Mouse (Mus musculus) kidney, postnatal 4 days (tissue): Measurements from ENCODE around the gene Btbd2.
A peak's percentile ranks its signal among the peaks of the same experiment; 100 is the strongest.

Source experiments
- DNase-seq, 2 experiments: peaks; one replicate each; pipeline ENCODE4 v3.0.0; 2021; ENCODE audit warnings: mixed read lengths in 2 of 2

Btbd2 gene

DNA sequence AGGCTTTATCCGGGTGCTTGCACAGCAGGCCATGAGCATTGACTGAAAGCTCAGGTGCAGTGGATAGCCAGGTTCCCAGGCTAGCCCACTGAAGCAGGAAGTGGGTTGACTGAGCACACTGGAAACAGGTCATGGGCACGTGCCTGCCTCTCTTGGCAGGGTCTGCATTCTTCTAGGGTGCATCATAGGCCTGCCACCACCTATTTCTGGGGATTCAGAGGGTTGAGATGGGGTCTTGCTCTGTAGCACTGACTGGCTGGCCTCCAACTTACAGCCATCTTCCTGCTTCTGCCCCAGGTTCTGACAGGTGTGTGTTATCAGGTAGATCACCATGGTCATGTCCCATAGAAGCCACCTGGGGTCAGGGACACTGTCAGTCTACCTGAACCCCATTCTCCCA, 51.9 kb downstream of the Btbd2 start:
- DNase-seq: no peak

DNA sequence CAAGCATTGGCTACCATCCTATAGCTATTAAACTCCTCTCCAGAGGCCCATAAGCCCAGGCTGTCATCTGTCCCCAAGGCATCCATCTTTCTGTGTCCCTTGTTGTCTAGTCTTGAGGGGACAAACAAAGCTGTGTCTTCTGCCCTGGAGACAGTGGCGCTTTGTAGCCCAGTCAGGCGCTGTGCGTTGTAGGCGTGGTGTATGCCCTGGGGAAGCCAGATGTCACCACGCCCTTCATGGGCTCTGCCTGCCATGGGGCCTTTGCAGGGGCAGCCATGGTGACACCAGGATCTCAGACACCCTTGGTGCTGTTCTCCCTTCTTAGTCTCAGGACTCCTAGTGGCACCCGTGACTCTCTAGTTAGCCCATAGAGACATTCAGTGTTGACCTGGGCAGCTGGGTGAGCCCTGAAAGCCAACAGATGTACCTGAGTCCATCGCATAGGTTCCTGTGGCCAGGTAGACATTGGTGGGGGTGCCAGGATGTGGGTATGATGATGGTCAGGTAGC, 52.8 kb downstream of the Btbd2 start:
- DNase-seq: no peak

DNA sequence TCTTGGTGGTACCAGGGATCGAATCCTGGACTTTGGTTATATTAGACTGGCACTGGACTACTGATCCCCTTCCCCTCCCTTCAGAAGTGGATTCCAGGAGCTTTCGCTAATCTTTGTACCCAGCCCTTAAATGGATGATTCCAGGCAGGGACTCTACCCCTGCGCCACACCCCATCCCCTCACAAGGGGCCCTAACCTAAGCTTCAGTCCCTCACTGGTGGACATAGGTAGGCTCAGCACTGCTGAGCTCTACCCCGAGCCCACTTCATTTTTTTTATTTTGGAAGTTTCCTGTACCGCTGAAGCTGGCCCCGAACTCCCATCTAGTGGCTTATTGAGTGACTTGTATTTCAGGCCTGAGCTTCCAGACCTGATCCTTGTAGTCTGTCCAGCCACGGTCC, 53.5 kb downstream of the Btbd2 start:
- DNase-seq: no peak

DNA sequence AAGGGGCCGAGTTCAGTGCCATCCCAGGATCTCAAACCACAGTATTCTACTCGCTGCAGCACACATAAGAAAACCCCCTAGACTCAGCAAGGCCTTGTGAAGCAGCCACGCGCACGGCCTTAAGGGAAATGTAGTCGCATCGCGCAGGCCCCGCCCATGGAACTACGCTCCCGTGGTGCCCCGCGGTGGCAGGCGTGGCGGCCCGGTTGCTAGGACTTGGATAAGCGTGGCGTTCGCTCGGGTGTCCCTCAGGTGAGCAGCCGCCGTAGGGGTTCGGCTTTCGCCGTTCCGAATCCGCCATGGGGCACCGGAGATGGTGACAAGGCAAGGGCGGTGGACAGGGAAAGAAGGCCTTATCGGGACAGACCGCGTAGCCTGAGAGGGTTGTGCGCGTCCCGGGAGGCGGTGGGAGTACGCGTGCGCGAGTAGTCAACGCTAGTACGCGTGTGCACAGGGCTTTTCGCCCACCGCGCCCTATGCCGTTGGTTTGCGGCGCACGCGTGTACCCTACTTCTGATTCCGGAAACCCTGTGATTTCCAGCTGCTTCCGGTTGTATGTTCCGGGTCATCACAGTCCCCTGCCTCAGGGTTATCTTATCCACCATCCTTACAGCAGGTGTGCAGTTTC, 54.1 kb downstream of the Btbd2 start, which contains the start of the genes Scamp4 and Adat3:
Gene Scamp4 (plus strand): TSS at position 175 of the 628 bp plus-strand sequence.
Gene Adat3 (plus strand): TSS at position 183 of the 628 bp plus-strand sequence.
- peak; percentile 96 to 98 for DNase-seq

DNA sequence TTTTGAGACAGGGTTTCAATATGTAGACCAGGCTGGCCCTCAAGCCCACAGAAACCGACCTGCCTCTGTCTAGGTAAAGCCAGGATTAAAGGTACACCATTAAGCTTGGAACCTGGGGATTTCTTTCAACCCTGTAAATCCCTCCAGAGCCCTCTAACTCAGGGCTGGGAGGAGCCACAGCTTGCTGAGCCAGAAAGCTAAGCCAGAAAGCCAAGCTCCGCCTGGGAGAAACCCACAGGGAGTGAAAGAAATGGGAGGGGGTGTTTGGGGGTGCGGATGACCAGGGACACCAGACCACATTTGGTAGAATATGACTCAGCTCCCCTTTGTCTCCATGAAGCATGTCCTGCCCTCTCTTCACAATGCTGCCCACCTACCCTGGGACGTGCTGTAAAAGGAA, 60.6 kb downstream of the Btbd2 start:
- DNase-seq: no peak
